Mouse (Mus musculus) stomach, embryonic 14.5 days (tissue): Measurements from ENCODE around the gene Tesk1. TPM values are rescaled to one million over a fixed set of nuclear protein-coding genes. Genes with fewer than 3 reads are reported as not detected.

Experiments
- ATAC-seq: fragments of 200-750 bp; cut with Nextera tagmentation; 2 replicates; pipeline ENCODE4 v1.8.0; 2017; ENCODE audit warnings: low read depth, moderate TSS enrichment; ENCODE audit not compliant: insufficient number of reproducible peaks, insufficient read depth, low FRiP score
- H3K27ac ChIP-seq: fragments of 300-500 bp; sonication (generic); 2 replicates; pipeline ENCODE4 v1.5.1; 2014; ENCODE audit warnings: mild to moderate bottlenecking, low read length, moderate library complexity, mixed read lengths
- H3K27me3 ChIP-seq: fragments of 300-500 bp; sonication (generic); 2 replicates; pipeline ENCODE4 v1.6.1; 2014; ENCODE audit warnings: low read length, control low read depth, mixed read lengths; ENCODE audit not compliant: control insufficient read depth, insufficient read depth
- H3K36me3 ChIP-seq: fragments of 300-500 bp; sonication (generic); 2 replicates; pipeline ENCODE4 v1.6.1; 2014; ENCODE audit warnings: mild to moderate bottlenecking, control low read depth, low read length, moderate library complexity, mixed read lengths; ENCODE audit not compliant: control insufficient read depth, insufficient read depth
- H3K4me1 ChIP-seq: fragments of 300-500 bp; sonication (generic); 2 replicates; pipeline ENCODE4 v1.6.1; 2014; ENCODE audit warnings: low read length, control low read depth, mixed read lengths; ENCODE audit not compliant: control insufficient read depth, insufficient read depth
- H3K4me2 ChIP-seq: fragments of 300-500 bp; sonication (generic); replicated peaks from 2 replicates; pipeline ENCODE4 v1.6.1; 2014; ENCODE audit warnings: low read depth, low read length, control low read depth
- H3K4me3 ChIP-seq: fragments of 300-500 bp; sonication (generic); 2 replicates; pipeline ENCODE4 v1.5.1; 2014; ENCODE audit warnings: low read depth, low read length, control low read depth
- H3K9ac ChIP-seq: fragments of 300-500 bp; sonication (generic); replicated peaks from 2 replicates; pipeline ENCODE4 v1.6.1; 2014; ENCODE audit warnings: low read depth, mild to moderate bottlenecking, control low read depth, low read length, moderate library complexity, mixed read lengths
- H3K9me3 ChIP-seq: fragments of 300-500 bp; sonication (generic); 2 replicates; pipeline ENCODE4 v1.6.1; 2016; ENCODE audit warnings: low read depth, low read length, control low read depth; ENCODE audit not compliant: control insufficient read depth
- WGBS: fragments of 180-500 bp; shearing (Covaris S2); extraction: QIAGEN DNeasy Blood & Tissue Kit; methylation state at CpG from one replicate; pipeline ENCODE4 v1.1.7; 2014; 5-methylcytosine and 5-hydroxymethylcytosine counted together
- polyA plus RNA-seq: library from polyadenylated mRNA; unstranded; fragments of >200 nt; fragmentation: Nextera tagmentation; extraction: Ambion mirVana; gene quantifications from 2 replicates; pipeline ENCODE4 v1.2.1, GENCODE M21; 2014

Gene Tesk1
- polyA plus RNA-seq, 1 experiment from 2014 or later, result 5.4 TPM

GRCm38 (mm10) chr4:43454041-43454836 is 12.5 kb downstream of the Tesk1 start, which contains the start of gene Cd72:
TSS of gene Cd72 (minus strand) at chr4:43454628.
- no peak for ATAC-seq
- peaks cover 6% of the 10 kb centered on the region; the same call in 1 of the 2 replicates for H3K27me3 ChIP-seq
- H3K4me2 ChIP-seq, result peak within 1 kb of the TSS; percentile 36
- H3K27ac ChIP-seq, result no peak within 1 kb of the TSS
- WGBS, result 31% methylated on average over 20 of the region's 20 CpGs
- H3K9ac ChIP-seq, result no peak within 1 kb of the TSS
- peaks cover 12% of the 10 kb centered on the region; the same call in 1 of the 2 replicates for H3K4me1 ChIP-seq
- peak within 1 kb of the TSS; percentile 16; the same call in 1 of the 2 replicates for H3K4me3 ChIP-seq
- H3K9me3 ChIP-seq, result no peaks in the 10 kb centered on the region
- no peaks in the 10 kb centered on the region for H3K36me3 ChIP-seq

- Histone ChIP-seq H3K36me3 (no peaks in the 10 kb centered on the region), H3K27ac (no peak overlapping the region), H3K9me3 (no peaks in the 10 kb centered on the region), H3K4me3 (no peak overlapping the region), H3K9ac (no peak overlapping the region), H3K27me3 (peaks cover 6% of the 10 kb centered on the region; the same call in 1 of the 2 replicates), H3K4me2 (no peak overlapping the region), H3K4me1 (peaks cover 12% of the 10 kb centered on the region; the same call in 1 of the 2 replicates)
- no peak for ATAC-seq
- 25% methylated on average over 4 of the region's 4 CpGs for WGBS
Observed at GRCm38 (mm10) chr4:43456470-43456869, 14.7 kb downstream of the Tesk1 start.

GRCm38 (mm10) chr4:43457124-43457523 is 15.4 kb downstream of the Tesk1 start:
- peaks cover 6% of the 10 kb centered on the region; the same call in 1 of the 2 replicates for H3K27me3 ChIP-seq
- H3K4me1 ChIP-seq, result peaks cover 12% of the 10 kb centered on the region; the same call in 1 of the 2 replicates
- no peak overlapping the region for H3K27ac ChIP-seq
- H3K9me3 ChIP-seq, result no peaks in the 10 kb centered on the region
- ATAC-seq, result no peak
- H3K36me3 ChIP-seq, result no peaks in the 10 kb centered on the region
- 17% methylated on average over 8 of the region's 8 CpGs for WGBS
- no peak overlapping the region for H3K4me2 ChIP-seq
- H3K4me3 ChIP-seq, result no peak overlapping the region
- no peak overlapping the region for H3K9ac ChIP-seq

GRCm38 (mm10) chr4:43463102-43463501 is 21.4 kb downstream of the Tesk1 start:
- Histone ChIP-seq H3K36me3 (no peaks in the 10 kb centered on the region), H3K4me1 (no peaks in the 10 kb centered on the region), H3K9me3 (no peaks in the 10 kb centered on the region; the same call in 1 of the 2 replicates), H3K4me3 (no peak overlapping the region), H3K9ac (no peak overlapping the region), H3K27ac (no peak overlapping the region), H3K27me3 (no peaks in the 10 kb centered on the region), H3K4me2 (no peak overlapping the region)
- WGBS, result 85% methylated on average over 5 of the region's 5 CpGs
- no peak for ATAC-seq

- no peaks in the 10 kb centered on the region for H3K36me3 ChIP-seq
- H3K27ac ChIP-seq, result no peak overlapping the region
- no peak overlapping the region for H3K9ac ChIP-seq
- H3K9me3 ChIP-seq, result no peaks in the 10 kb centered on the region; the same call in 1 of the 2 replicates
- no peak overlapping the region for H3K4me2 ChIP-seq
- 86% methylated on average over 6 of the region's 6 CpGs for WGBS
- no peak overlapping the region for H3K4me3 ChIP-seq
- no peaks in the 10 kb centered on the region for H3K4me1 ChIP-seq
- ATAC-seq, result no peak
- no peaks in the 10 kb centered on the region for H3K27me3 ChIP-seq
Observed at GRCm38 (mm10) chr4:43465935-43466334, 24.2 kb downstream of the Tesk1 start.

- H3K36me3 ChIP-seq, result no peaks in the 10 kb centered on the region
- 87% methylated on average over 7 of the region's 7 CpGs for WGBS
- no peaks in the 10 kb centered on the region; the same call in 1 of the 2 replicates for H3K9me3 ChIP-seq
- H3K4me3 ChIP-seq, result no peak overlapping the region
- no peaks in the 10 kb centered on the region for H3K4me1 ChIP-seq
- ATAC-seq, result no peak
- no peak overlapping the region for H3K4me2 ChIP-seq
- no peak overlapping the region for H3K9ac ChIP-seq
- no peak overlapping the region for H3K27ac ChIP-seq
- no peaks in the 10 kb centered on the region for H3K27me3 ChIP-seq
Observed at GRCm38 (mm10) chr4:43466872-43467271, 25.1 kb downstream of the Tesk1 start.

- Histone ChIP-seq H3K36me3 (no peaks in the 10 kb centered on the region), H3K27ac (no peak overlapping the region), H3K4me1 (no peaks in the 10 kb centered on the region), H3K27me3 (no peaks in the 10 kb centered on the region), H3K9me3 (no peaks in the 10 kb centered on the region), H3K4me3 (no peak overlapping the region), H3K9ac (no peak overlapping the region), H3K4me2 (no peak overlapping the region)
- ATAC-seq, result no peak
- 86% methylated on average over 10 of the region's 10 CpGs for WGBS
Observed at GRCm38 (mm10) chr4:43470301-43470700, 28.6 kb downstream of the Tesk1 start.

GRCm38 (mm10) chr4:43473636-43474035 is 31.9 kb downstream of the Tesk1 start:
- H3K4me1 ChIP-seq, result no peaks in the 10 kb centered on the region
- no peaks in the 10 kb centered on the region for H3K36me3 ChIP-seq
- 81% methylated on average over 1 of the region's 1 CpGs for WGBS
- H3K4me3 ChIP-seq, result no peak overlapping the region
- no peak overlapping the region for H3K4me2 ChIP-seq
- H3K27ac ChIP-seq, result no peak overlapping the region
- ATAC-seq, result no peak
- no peaks in the 10 kb centered on the region for H3K9me3 ChIP-seq
- no peaks in the 10 kb centered on the region for H3K27me3 ChIP-seq
- H3K9ac ChIP-seq, result no peak overlapping the region
